Mouse (Mus musculus): ENCODE measurements around the gene 1300017J02Rik.

1300017J02Rik gene

GRCm38 (mm10) chr9:103274819-103275218, 30.1 kb downstream of the 1300017J02Rik start:
- no peak for DNase-seq (ENCODE audit: low spot score)

GRCm38 (mm10) chr9:103271104-103271503, 33.8 kb downstream of the 1300017J02Rik start:
- no peak for DNase-seq (ENCODE audit: low spot score)

GRCm38 (mm10) chr9:103265778-103266177, 39.1 kb downstream of the 1300017J02Rik start:
- no peak for DNase-seq (ENCODE audit: low spot score)

- no peak for DNase-seq (ENCODE audit: low spot score)
These were observed 52.0 kb downstream of the 1300017J02Rik start for GRCm38 (mm10) chr9:103252906-103253305.

GRCm38 (mm10) chr9:103248618-103249017, 56.3 kb downstream of the 1300017J02Rik start:
- no peak for DNase-seq (ENCODE audit: low spot score)

GRCm38 (mm10) chr9:103246526-103247168, 58.2 kb downstream of the 1300017J02Rik start:
- no peak for DNase-seq (ENCODE audit: low spot score)

GRCm38 (mm10) chr9:103243640-103244039, 61.2 kb downstream of the 1300017J02Rik start:
- no peak for DNase-seq (ENCODE audit: low spot score)

- no peak for DNase-seq (ENCODE audit: low spot score)
These were observed 63.7 kb downstream of the 1300017J02Rik start for GRCm38 (mm10) chr9:103241206-103241605.

GRCm38 (mm10) chr9:103239471-103239870, 65.4 kb downstream of the 1300017J02Rik start:
- no peak for DNase-seq (ENCODE audit: low spot score)

GRCm38 (mm10) chr9:103234565-103235165, 70.2 kb downstream of the 1300017J02Rik start:
- no peak for DNase-seq (ENCODE audit: low spot score)

- DNase-seq (ENCODE audit: low spot score), result no peak
These were observed 70.8 kb downstream of the 1300017J02Rik start for GRCm38 (mm10) chr9:103234059-103234458.

- peak; percentile 7 for DNase-seq (ENCODE audit: low spot score)
These were observed 71.9 kb downstream of the 1300017J02Rik start for GRCm38 (mm10) chr9:103233006-103233395.

GRCm38 (mm10) chr9:103232232-103233005, 72.5 kb downstream of the 1300017J02Rik start:
- DNase-seq (ENCODE audit: low spot score), result no peak

- peak; percentile 31 for DNase-seq (ENCODE audit: low spot score)
These were observed 74.5 kb downstream of the 1300017J02Rik start, which contains the start of the genes Gm20425 and Trf for GRCm38 (mm10) chr9:103230151-103230951. Gene Gm20425 (minus strand): TSS chr9:103230307. Gene Trf (minus strand): TSS chr9:103230444.

GRCm38 (mm10) chr9:103229037-103229867, 75.6 kb downstream of the 1300017J02Rik start:
- DNase-seq (ENCODE audit: low spot score), result no peak

- peak; percentile 11 for DNase-seq (ENCODE audit: low spot score)
These were observed 76.4 kb downstream of the 1300017J02Rik start for GRCm38 (mm10) chr9:103228370-103229003.

- DNase-seq (ENCODE audit: low spot score), result no peak
These were observed 77.1 kb downstream of the 1300017J02Rik start for GRCm38 (mm10) chr9:103227760-103228159.

GRCm38 (mm10) chr9:103226806-103227205, 78.1 kb downstream of the 1300017J02Rik start:
- no peak for DNase-seq (ENCODE audit: low spot score)

GRCm38 (mm10) chr9:103225464-103225863, 79.4 kb downstream of the 1300017J02Rik start:
- peak; percentile 28 for DNase-seq (ENCODE audit: low spot score)

- DNase-seq (ENCODE audit: low spot score), result no peak
These were observed 80.2 kb downstream of the 1300017J02Rik start for GRCm38 (mm10) chr9:103224721-103225120.

- no peak for DNase-seq (ENCODE audit: low spot score)
These were observed 90.6 kb downstream of the 1300017J02Rik start for GRCm38 (mm10) chr9:103214281-103214680.

Data from T-cell, adult 2 months (primary cell).